Mouse (Mus musculus) kidney, adult 18-20 months (tissue): ENCODE measurements around the gene Samd1.
"Not testable (repeated sequence)": the region's sequence is repeated elsewhere in the genome, so short reads cannot be mapped to it uniquely, and the experiment has no call there.

Source experiments
- DNase-seq: peaks from one replicate; pipeline ENCODE4 v3.0.0; 2021

Gene Samd1

DNA sequence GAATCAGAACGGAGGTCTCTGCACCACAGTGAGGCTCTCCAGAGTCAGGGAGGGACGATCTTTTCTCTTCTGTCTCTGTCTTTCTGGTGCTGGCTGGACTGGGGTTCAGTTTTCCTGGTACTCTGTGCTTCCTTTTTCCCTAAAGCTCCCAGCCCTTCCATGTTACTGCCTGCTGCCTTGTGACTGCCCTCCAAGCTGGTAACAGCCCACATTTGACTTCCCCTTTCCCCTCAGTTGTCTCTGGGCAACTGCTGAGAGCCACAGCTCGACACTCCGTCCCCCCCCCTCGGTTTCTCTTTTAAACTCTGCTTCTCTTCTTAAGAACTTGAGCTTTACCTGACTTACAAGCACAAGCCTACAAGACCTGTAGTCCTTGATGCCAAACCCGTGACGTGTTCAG lies 8.2 kb upstream of the Samd1 start:
- DNase-seq = no peak

GRCm38 (mm10) chr8:83990170-83990569 lies 7.3 kb upstream of the Samd1 start:
- no peak for DNase-seq

DNA sequence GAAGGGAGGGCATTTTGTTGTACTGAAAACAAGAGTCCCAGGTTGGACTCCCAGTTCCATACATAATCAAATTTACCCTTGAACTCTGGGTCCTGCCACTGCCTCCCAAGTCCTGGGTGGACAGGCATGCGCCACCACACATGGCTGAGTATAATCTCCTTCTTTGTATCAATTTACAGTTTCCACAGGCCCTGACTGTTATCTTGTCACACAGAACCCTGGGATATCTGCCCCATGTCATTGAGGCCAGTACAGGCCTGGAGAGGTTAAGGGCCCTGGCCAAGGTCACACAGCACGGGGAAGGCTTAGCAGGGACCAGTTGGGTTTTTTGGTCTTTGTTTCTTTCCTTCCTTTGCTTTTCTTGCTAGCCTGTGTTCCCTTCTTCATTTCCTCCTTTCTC lies 5.0 kb upstream of the Samd1 start:
- no peak for DNase-seq

DNA sequence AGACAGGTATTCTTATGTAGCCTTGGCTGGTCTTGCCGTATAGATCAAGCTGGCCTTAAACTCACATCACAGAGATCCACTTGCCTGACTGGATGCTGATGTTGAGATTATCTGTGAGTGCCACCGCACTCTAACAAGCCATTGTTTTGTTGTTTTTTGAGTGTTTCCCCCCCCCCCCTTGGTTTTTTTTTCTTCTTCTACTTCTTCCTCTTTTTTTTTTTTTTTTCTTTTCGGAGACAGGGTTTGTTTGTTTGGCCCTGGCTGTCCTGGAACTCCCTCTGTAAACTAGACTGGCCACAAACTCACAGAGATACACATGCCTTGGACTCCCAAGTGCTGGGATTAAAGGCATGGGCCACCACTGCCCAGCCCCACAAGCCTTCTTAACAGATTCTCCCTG lies 3.4 kb upstream of the Samd1 start:
- no peak for DNase-seq

DNA sequence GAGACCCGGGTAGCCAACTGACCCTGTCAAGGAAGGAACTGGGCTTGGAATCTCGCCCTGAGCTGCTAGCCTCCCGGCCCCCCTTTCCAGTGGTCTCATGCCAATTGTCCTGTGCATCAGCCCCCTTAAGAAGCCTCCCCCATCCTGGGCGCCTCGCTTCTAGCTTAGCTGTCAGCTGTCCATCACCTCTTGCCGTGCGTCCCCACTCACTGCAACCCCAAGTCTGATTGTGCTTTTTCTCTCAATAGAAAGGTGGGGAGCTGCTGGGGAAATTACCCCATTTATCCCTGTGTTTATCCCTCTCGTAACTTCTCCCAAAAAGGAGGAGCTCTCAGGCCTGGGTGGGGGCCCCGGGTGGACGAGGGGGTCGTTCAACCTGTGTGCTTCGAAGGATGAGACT lies 1.5 kb upstream of the Samd1 start:
- no peak for DNase-seq

- DNase-seq = peak; percentile 88
Measured at GRCm38 (mm10) chr8:83996567-83997505, 636 bp upstream of the Samd1 start.

- peak; percentile 73 for DNase-seq
Measured at GRCm38 (mm10) chr8:83998231-83999056, 972 bp downstream of the Samd1 start.

- no peak for DNase-seq
Measured at GRCm38 (mm10) chr8:83999057-83999705, 1.7 kb downstream of the Samd1 start.

DNA sequence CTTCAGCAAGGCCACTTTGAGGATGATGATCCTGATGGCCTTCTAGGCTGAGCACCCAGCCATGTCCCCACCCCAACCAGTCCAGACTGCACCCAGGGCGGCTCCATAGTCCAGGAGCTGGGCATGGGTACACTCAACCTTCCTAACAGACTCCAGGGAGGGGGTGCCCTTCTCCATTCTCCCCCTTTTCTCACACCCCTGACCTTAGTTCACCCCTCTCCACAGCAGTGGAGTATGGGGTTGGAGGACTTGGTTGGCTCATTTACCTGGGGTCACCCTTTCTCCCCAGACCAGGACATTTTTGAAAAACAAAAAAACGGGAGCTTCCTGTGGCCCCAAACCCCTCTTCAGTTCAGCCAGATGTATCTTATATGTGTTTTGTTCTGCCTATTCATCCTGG lies 2.4 kb downstream of the Samd1 start:
- no peak for DNase-seq

DNA sequence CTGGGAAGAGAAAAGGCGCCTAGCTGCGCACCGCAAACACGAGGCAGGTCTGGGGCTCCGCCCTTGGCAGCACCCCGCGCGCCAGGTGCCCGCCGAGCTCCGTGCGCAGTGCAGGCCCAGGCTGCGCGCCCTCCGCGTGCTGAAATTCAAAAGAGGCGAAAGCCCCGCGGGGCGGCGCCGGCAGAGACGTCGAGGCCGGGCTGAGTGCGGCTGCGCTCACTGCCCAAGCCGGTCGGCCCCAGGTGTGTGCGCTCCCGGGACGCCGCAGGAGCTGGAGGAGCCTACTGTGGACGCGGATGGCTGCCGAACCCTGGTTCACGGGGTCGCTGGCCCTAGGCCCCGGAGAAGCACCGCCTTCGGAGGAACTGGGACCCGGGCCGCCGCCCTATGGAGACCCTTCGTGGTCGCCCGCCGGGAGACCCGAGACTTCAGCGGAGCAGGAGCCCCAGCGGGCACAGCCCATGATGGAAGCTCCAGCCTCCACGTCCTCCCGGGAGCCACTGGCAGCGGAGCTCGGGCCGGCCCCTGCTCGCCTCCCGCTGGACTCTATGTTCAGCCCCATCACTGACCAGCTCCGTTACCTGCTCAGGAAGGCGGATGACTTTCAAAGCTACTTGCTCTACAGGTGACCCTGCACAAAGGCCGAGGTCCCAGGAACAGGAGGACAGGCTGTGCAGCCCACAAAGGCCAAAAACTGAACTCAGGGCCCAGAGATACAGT lies 4.0 kb downstream of the Samd1 start, which contains the start of gene 1700067K01Rik:
TSS of gene 1700067K01Rik (plus strand) at position 222 of the 720 bp plus-strand sequence.
- no peak for DNase-seq

DNA sequence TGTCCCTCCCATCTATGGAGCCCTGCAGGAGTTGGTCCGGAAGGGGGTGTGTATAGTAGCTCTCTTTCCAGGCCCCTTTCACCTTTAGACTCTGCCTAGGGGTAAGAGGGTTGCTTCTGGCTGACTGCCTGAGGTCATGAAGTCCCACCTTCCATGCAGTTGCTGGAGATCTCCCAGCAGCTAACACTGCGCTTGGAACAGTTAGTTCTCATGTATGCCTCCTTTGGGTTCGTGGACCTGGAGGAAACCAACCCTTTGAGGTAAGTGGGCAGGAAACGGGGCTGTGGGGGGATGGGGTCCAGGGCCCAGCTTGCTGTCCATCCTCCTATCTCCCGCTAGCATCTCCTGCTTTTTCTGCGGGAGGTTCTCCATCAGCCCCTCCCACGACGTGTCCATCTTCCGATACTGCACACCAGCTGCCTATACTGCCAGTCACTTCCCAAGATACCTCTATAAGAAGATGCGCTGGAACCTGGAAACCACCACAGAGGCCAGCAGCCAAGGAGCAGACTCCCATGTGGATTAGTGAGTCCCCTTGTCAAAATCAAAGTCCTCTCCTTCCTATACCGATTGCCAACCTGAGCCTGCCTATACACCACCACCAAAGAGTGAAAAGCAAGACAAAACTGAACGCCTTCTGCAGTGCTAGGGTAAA lies 5.6 kb downstream of the Samd1 start:
- peak; percentile 46 for DNase-seq

DNA sequence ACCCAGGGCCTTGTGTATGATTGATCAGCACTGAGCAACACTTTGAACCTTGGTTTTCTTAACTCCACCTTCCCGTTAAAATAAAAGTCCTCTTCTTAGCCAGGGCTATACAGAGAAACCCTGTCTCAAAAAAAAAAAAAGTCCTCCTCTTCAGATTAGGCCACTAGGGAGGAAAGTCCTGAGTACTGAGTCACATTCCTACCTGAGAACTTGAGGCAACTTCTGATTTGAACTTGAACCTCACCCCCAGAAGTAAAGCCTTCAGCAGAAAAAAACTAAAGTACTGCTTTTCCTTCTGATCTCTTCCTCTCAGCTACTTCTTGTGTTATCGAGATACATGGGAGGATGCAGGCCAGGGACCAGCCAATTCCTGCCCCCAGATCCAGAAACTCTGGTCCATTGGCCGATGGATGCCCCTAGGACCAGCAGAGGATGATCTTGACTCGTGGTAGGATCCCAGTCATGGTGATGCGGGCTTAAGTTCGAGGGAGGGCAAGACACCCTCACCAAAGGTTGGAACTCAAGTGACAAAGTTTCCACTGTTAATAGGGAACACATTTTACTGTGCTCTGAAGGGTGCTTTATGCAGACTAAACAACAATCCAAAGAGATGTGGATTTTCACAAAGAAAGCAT lies 6.3 kb downstream of the Samd1 start:
- DNase-seq = no peak

GRCm38 (mm10) chr8:84004533-84005201 lies 7.2 kb downstream of the Samd1 start:
- peak; percentile 96 for DNase-seq

DNA sequence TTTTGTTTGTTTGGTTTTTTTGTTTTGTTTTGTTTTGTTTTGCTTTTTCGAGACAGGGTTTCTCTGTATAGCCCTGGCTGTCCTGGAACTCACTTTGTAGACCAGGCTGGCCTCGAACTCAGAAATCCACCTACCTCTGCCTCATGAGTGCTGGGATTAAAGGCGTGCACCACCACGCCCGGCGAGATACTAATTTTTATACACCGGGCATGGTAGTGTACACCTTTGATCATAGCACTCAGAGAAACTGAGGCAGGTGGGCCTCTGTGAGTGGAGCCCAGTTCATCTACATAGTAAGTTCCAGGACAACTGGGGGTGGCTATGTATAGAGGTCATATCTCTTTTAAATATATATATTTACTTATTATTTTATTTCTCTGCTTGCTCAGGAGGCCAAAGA lies 8.0 kb downstream of the Samd1 start:
- DNase-seq = not testable (repeated sequence)

GRCm38 (mm10) chr8:84008362-84008761 lies 10.9 kb downstream of the Samd1 start:
- no peak for DNase-seq

GRCm38 (mm10) chr8:84009876-84010275 lies 12.4 kb downstream of the Samd1 start:
- peak; percentile 93 for DNase-seq

GRCm38 (mm10) chr8:84010625-84011611 lies 13.4 kb downstream of the Samd1 start:
- DNase-seq = peak; percentile 88

- peak; percentile 84 for DNase-seq
Measured at GRCm38 (mm10) chr8:84011705-84012498, 14.4 kb downstream of the Samd1 start, which contains the start of gene 2210011C24Rik. TSS of gene 2210011C24Rik (minus strand) at chr8:84012171.
